Mouse (Mus musculus) granulocyte monocyte progenitor cell, adult 5-6 weeks (primary cell): ENCODE results near the gene Polr3f. TPM values are rescaled to one million over a fixed set of nuclear protein-coding genes. Genes with fewer than 3 reads are reported as not detected.

Experiments
- ATAC-seq: replicated peaks from 2 replicates; pipeline ENCODE4 v1.8.0; 2016; ENCODE audit warnings: mild to moderate bottlenecking, moderate TSS enrichment, inconsistent platforms; ENCODE audit not compliant: poor library complexity, severe bottlenecking
- total RNA-seq, 2 experiments: library from RNA; stranded (forward) in 1 of 2; stranded (reverse) in 1 of 2; fragments of 200-712, 200-1000 nt in 1 of 2; fragments of >200 nt in 1 of 2; fragmentation: Nextera tagmentation in 1 of 2; gene quantifications; 2 replicates each; pipeline ENCODE4 v1.2.3; 2014 to 2017

Polr3f gene
- total RNA-seq (2014; fragmentation: Nextera tagmentation) (15.6 and 19.1 TPM in 2 replicates), total RNA-seq (2017) (29.1 and 35.1 TPM in 2 replicates)

- peak; percentile 96 for ATAC-seq
Observed at GRCm38 (mm10) chr2:144526981-144527820, at the start of gene Polr3f, which contains the start of gene Dzank1. Gene Polr3f (plus strand): TSS chr2:144527718. Gene Dzank1 (minus strand): TSS chr2:144527414.

- no peak for ATAC-seq
Observed at GRCm38 (mm10) chr2:144479421-144479820, 48.1 kb upstream of the Polr3f start.

GRCm38 (mm10) chr2:144484084-144484483 is 43.4 kb upstream of the Polr3f start:
- no peak for ATAC-seq

GRCm38 (mm10) chr2:144485439-144485838 is 42.1 kb upstream of the Polr3f start:
- ATAC-seq = no peak

- no peak for ATAC-seq
Observed at GRCm38 (mm10) chr2:144487476-144487875, 40.0 kb upstream of the Polr3f start.

GRCm38 (mm10) chr2:144489342-144489741 is 38.2 kb upstream of the Polr3f start:
- no peak for ATAC-seq

- no peak for ATAC-seq
Observed at GRCm38 (mm10) chr2:144502134-144502533, 25.4 kb upstream of the Polr3f start.

GRCm38 (mm10) chr2:144514619-144515018 is 12.9 kb upstream of the Polr3f start:
- ATAC-seq = no peak

GRCm38 (mm10) chr2:144519772-144520171 is 7.7 kb upstream of the Polr3f start:
- ATAC-seq = peak; percentile 56; the same call in 1 of the 2 replicates

GRCm38 (mm10) chr2:144525856-144526255 is 1.7 kb upstream of the Polr3f start:
- ATAC-seq = no peak

- ATAC-seq = peak; percentile 39
Observed at GRCm38 (mm10) chr2:144527821-144528174, 280 bp downstream of the Polr3f start.

GRCm38 (mm10) chr2:144537123-144537522 is 9.6 kb downstream of the Polr3f start:
- ATAC-seq = no peak

GRCm38 (mm10) chr2:144541246-144541645 is 13.7 kb downstream of the Polr3f start:
- peak; percentile 44; the same call in 1 of the 2 replicates for ATAC-seq

GRCm38 (mm10) chr2:144543670-144544069 is 16.2 kb downstream of the Polr3f start:
- ATAC-seq = no peak

GRCm38 (mm10) chr2:144544630-144545029 is 17.1 kb downstream of the Polr3f start:
- ATAC-seq = no peak

GRCm38 (mm10) chr2:144545061-144545460 is 17.5 kb downstream of the Polr3f start:
- ATAC-seq = no peak

GRCm38 (mm10) chr2:144545481-144545880 is 18.0 kb downstream of the Polr3f start:
- no peak for ATAC-seq

GRCm38 (mm10) chr2:144547559-144547958 is 20.0 kb downstream of the Polr3f start:
- no peak for ATAC-seq

GRCm38 (mm10) chr2:144550529-144550928 is 23.0 kb downstream of the Polr3f start, which contains the start of gene Rbbp9:
Gene Rbbp9 (minus strand): TSS chr2:144550869.
- ATAC-seq = peak; percentile 86

GRCm38 (mm10) chr2:144553905-144554304 is 26.4 kb downstream of the Polr3f start:
- no peak for ATAC-seq

GRCm38 (mm10) chr2:144555286-144555819 is 27.8 kb downstream of the Polr3f start:
- peak; percentile 6 for ATAC-seq
